Mouse (Mus musculus) heart, adult 2 months (tissue): ENCODE results near the gene Emilin1. TPM values are rescaled to one million over a fixed set of nuclear protein-coding genes. Genes with fewer than 3 reads are reported as not detected.

ENCODE experiments used
- DNase-seq, 2 experiments: peaks; one replicate each; pipeline ENCODE4 v3.0.0; 2021
- H3K27ac ChIP-seq: fragments of 200-600 bp; 2 replicates; pipeline ENCODE4 v1.8.1; 2022
- H3K27me3 ChIP-seq: fragments of 200-500 bp; 2 replicates; pipeline ENCODE4 v1.6.1; 2012; ENCODE audit warnings: mild to moderate bottlenecking, low read length, inconsistent platforms, mixed read lengths; ENCODE audit not compliant: control insufficient read depth, insufficient read depth
- H3K36me3 ChIP-seq: fragments of 200-500 bp; 2 replicates; pipeline ENCODE4 v1.6.1; 2012; ENCODE audit warnings: low read length, inconsistent platforms; ENCODE audit not compliant: control insufficient read depth, insufficient read depth
- H3K4me1 ChIP-seq: fragments of 200-500 bp; 2 replicates; pipeline ENCODE4 v1.6.1; 2011; ENCODE audit warnings: low read length; ENCODE audit not compliant: control insufficient read depth, insufficient read depth
- H3K4me3 ChIP-seq: fragments of 200-600 bp; 2 replicates; pipeline ENCODE4 v1.8.1; 2022
- H3K79me2 ChIP-seq: fragments of 200-500 bp; replicated peaks from 2 replicates; pipeline ENCODE4 v1.6.1; 2012; ENCODE audit warnings: mild to moderate bottlenecking, inconsistent platforms, low read length, moderate library complexity, mixed read lengths; ENCODE audit not compliant: control insufficient read depth, insufficient read depth
- H3K9ac ChIP-seq: fragments of 200-500 bp; 2 replicates; pipeline ENCODE4 v1.6.1; 2012; ENCODE audit warnings: low read depth, mild to moderate bottlenecking, control low read depth, inconsistent platforms, low read length, mixed read lengths
- CTCF ChIP-seq: fragments of 200-600 bp; IDR thresholded peaks from 2 replicates; pipeline ENCODE4 v1.8.1; 2022; ENCODE audit warnings: antibody characterized with exemption, mild to moderate bottlenecking, moderate library complexity
- EP300 ChIP-seq: fragments of 200-500 bp; IDR thresholded peaks from 2 replicates; pipeline ENCODE4 v1.6.1; 2011; ENCODE audit warnings: low read depth, low read length, control low read depth; ENCODE audit not compliant: insufficient read depth
- POLR2A ChIP-seq: fragments of 200-500 bp; IDR thresholded peaks from 2 replicates; pipeline ENCODE4 v1.6.1; 2011; ENCODE audit warnings: mild to moderate bottlenecking, low read depth, low read length, control low read depth; ENCODE audit not compliant: insufficient read depth
- WGBS: fragments of 180-500 bp; shearing (Covaris S2); methylation state at CpG from one replicate; pipeline ENCODE4 v1.1.7; 2018; 5-methylcytosine and 5-hydroxymethylcytosine counted together
- intact Hi-C: fragments of 180-260 bp; cut with DNase I; formaldehyde crosslinking; loops from one replicate; pipeline ENCODE4 v1.15.1; 2025
- polyA plus RNA-seq: library from polyadenylated mRNA; depleted of rRNA; stranded (reverse); fragments of >200 nt; gene quantifications from 2 replicates; pipeline ENCODE4 v1.2.3, GENCODE M21; 2012
- total RNA-seq, 2 experiments: library from RNA; stranded (reverse); gene quantifications; 2 replicates each; pipeline ENCODE4 v1.2.3; 2021

Gene Emilin1
- total and polyA plus RNA-seq, 3 experiments, result 21.2 to 30.6 (median 21.3) TPM

GRCm38 (mm10) chr5:30959966-30960501, 46.8 kb downstream of the Emilin1 start, which contains the start of gene Preb:
Gene Preb, minus strand, starts transcription at chr5:30960361.
- under 1% methylated on average over 56 of the region's 56 CpGs for WGBS
- H3K36me3 ChIP-seq, result peaks cover 18% of the 10 kb centered on the region
- peaks cover 15% of the 10 kb centered on the region for H3K4me1 ChIP-seq
- TF ChIP-seq CTCF, result peak; percentile 33; the same call in 1 of the 2 replicates
- TF ChIP-seq EP300, result 0 out of 2 replicates have a peak, but pooled peaks have one; percentile 20
- TF ChIP-seq POLR2A, result peak; percentile 95
- H3K27me3 ChIP-seq, result no peaks in the 10 kb centered on the region
- H3K4me3 ChIP-seq, result peak within 1 kb of the TSS; percentile 92
- H3K9ac ChIP-seq, result peak within 1 kb of the TSS; percentile 96
- peak; percentile 98 to 99 for DNase-seq
- H3K79me2 ChIP-seq, result peaks cover 1% of the 10 kb centered on the region
- intact Hi-C loops, result loop anchor here (2.0 to 5.0 kb wide), 2 partner anchors 38 to 89 kb away; partner anchors contain the start of genes Atraid, Khk and Slc5a6
- peak within 1 kb of the TSS; percentile 93 for H3K27ac ChIP-seq

- Histone ChIP-seq H3K36me3 (peaks cover 18% of the 10 kb centered on the region), H3K27ac (peak overlapping the region; percentile 93), H3K4me3 (peak overlapping the region; percentile 92), H3K4me1 (peaks cover 15% of the 10 kb centered on the region), H3K9ac (no peak overlapping the region), H3K79me2 (peaks cover 1% of the 10 kb centered on the region), H3K27me3 (no peaks in the 10 kb centered on the region)
- 79% methylated on average over 2 of the region's 2 CpGs for WGBS
- no peak for DNase-seq
- intact Hi-C loops, result loop anchor here (1.0 to 5.0 kb wide), 3 partner anchors 8 to 88 kb away; partner anchors contain the start of genes Atraid, Khk and Slc5a6
- TF ChIP-seq EP300 (no peak), CTCF (no peak), POLR2A (no peak)
These were observed 47.6 kb downstream of the Emilin1 start for GRCm38 (mm10) chr5:30960814-30961213.

GRCm38 (mm10) chr5:30961545-30962505, 48.6 kb downstream of the Emilin1 start:
- Histone ChIP-seq H3K9ac (no peak overlapping the region), H3K27ac (peak overlapping the region; percentile 93), H3K79me2 (peaks cover 1% of the 10 kb centered on the region), H3K4me1 (peaks cover 15% of the 10 kb centered on the region), H3K36me3 (peaks cover 18% of the 10 kb centered on the region), H3K27me3 (no peaks in the 10 kb centered on the region), H3K4me3 (no peak overlapping the region)
- DNase-seq, result no peak
- WGBS, result 35% methylated on average over 10 of the region's 10 CpGs
- no peak for TF ChIP-seq CTCF
- TF ChIP-seq POLR2A, result no peak; the same call in 1 of the 2 replicates
- TF ChIP-seq EP300, result no peak
- intact Hi-C loops, result loop anchor here (1.0 to 5.0 kb wide), 3 partner anchors 7 to 87 kb away; partner anchors contain the start of genes Atraid, Khk and Slc5a6

GRCm38 (mm10) chr5:30963916-30964315, 50.7 kb downstream of the Emilin1 start:
- H3K79me2 ChIP-seq, result peaks cover 1% of the 10 kb centered on the region; the same call in 1 of the 2 replicates
- DNase-seq, result no peak
- no peak overlapping the region for H3K4me3 ChIP-seq
- TF ChIP-seq POLR2A, result no peak
- no peak for TF ChIP-seq EP300
- TF ChIP-seq CTCF, result no peak
- WGBS, result 81% methylated on average over 3 of the region's 3 CpGs
- H3K27me3 ChIP-seq, result no peaks in the 10 kb centered on the region
- intact Hi-C loops, result loop anchor here (5.0 kb wide), 1 partner anchor 42 kb away; the partner anchor contains the start of gene Khk
- peaks cover 11% of the 10 kb centered on the region for H3K4me1 ChIP-seq
- H3K27ac ChIP-seq, result no peak overlapping the region
- H3K9ac ChIP-seq, result no peak overlapping the region
- H3K36me3 ChIP-seq, result peaks cover 5% of the 10 kb centered on the region

GRCm38 (mm10) chr5:30966189-30966588, 53.0 kb downstream of the Emilin1 start:
- WGBS, result 87% methylated on average over 4 of the region's 4 CpGs
- TF ChIP-seq POLR2A (no peak), EP300 (no peak), CTCF (no peak)
- no peak for DNase-seq
- Histone ChIP-seq H3K27me3 (no peaks in the 10 kb centered on the region), H3K79me2 (no peaks in the 10 kb centered on the region), H3K4me3 (no peak overlapping the region), H3K27ac (no peak overlapping the region), H3K9ac (no peak overlapping the region), H3K36me3 (peaks cover 2% of the 10 kb centered on the region; the same call in 1 of the 2 replicates), H3K4me1 (peaks cover 11% of the 10 kb centered on the region)
- intact Hi-C loops, result no loop called here
